Mouse (Mus musculus): ENCODE data around the gene Fam19a2. TPM values are rescaled to one million over a fixed set of nuclear protein-coding genes. Genes with fewer than 3 reads are reported as not detected.

Fam19a2 gene
- polyA plus RNA-seq, 2 experiments: 3.0 to 3.2 TPM

DNA sequence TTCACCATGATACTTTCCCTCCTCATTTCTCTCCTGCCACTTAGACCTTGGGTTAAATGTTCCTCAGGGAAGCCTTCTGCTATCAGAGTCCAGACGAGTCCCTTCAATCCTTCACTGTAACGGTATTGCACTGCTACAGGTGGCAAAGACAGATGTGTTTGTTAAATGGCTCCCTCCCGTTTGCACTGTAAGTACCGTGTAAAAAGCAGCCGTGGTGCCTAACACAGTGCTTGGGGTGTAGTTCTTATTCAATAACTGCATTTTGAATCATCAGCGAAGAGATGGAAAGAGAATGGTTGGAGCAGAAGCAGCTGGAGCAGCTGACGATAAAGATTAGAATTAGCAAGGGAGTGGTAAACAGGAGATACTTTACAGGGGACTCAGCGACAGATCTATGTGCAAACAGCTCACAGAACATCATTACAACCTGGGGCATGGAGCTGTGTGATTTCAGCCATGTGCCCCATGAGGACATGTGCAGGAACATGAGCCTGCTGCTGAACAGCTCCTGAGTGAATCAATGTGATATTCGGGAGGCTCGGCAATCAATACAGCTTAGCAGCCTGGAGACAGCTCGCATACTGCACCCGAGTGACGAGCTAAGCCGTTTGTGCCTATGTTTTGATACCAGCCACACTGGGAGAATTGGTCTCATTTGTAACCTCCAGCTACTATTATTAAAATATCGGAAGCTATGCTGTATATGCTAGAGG is 103.5 kb downstream of the Fam19a2 start:
- no peak for TF ChIP-seq POLR2A (IDR thresholded peaks at IDR 0.05; ENCODE audit: borderline replicate concordance, extremely low read depth, insufficient read depth, insufficient read length)
- WGBS: 80% methylated on average over 15 of the region's 15 CpGs
- H3K4me3 ChIP-seq (replicated peaks; ENCODE audit: low read length): no peak overlapping the region
- no peaks in the 10 kb centered on the region for H3K27me3 ChIP-seq (ENCODE audit: control insufficient read depth, insufficient read depth, low read length)
- H3K9me3 ChIP-seq (ENCODE audit: control insufficient read depth, low read length): no peaks in the 10 kb centered on the region
- H3K4me2 ChIP-seq (replicated peaks; ENCODE audit: low read depth, low read length, severe bottlenecking): no peak overlapping the region
- no peak for ATAC-seq (ENCODE audit: low FRiP score, low read depth)
- DNase-seq (ENCODE audit: low spot score): no peak
- H3K36me3 ChIP-seq (ENCODE audit: control insufficient read depth, insufficient read depth, low read length): no peaks in the 10 kb centered on the region
- H3K27ac ChIP-seq (replicated peaks; ENCODE audit: low read depth, low read length): no peak overlapping the region
- no peaks in the 10 kb centered on the region for H3K4me1 ChIP-seq (ENCODE audit: control insufficient read depth, insufficient read depth, low read length)
- H3K9ac ChIP-seq (ENCODE audit: low read depth, low read length, severe bottlenecking): no peak overlapping the region

DNA sequence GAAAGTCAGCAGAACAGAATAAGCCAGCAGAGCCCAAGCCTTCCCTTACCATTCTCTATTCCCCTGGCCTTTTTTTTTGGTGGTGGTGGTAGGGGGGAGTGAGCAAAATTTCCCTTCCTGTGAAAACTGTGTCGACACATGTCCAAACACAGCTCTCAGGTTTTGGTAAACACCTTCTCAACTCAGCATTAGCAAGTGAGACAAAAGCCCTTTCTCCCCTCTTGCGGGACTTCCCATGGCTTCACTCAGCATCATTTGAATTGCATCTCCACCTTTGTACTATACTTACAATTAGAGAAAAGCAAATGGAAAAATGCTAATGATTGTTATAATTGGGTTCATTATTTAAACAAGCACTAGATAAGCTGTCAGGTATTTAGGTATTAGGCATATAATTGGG is 119.5 kb downstream of the Fam19a2 start:
- Histone ChIP-seq H3K4me1 (ENCODE audit: control insufficient read depth, insufficient read depth, low read length) (no peaks in the 10 kb centered on the region), H3K4me2 (replicated peaks; ENCODE audit: low read depth, low read length, severe bottlenecking) (no peak overlapping the region), H3K9me3 (ENCODE audit: control insufficient read depth, low read length) (no peaks in the 10 kb centered on the region), H3K4me3 (replicated peaks; ENCODE audit: low read length) (no peak overlapping the region), H3K36me3 (ENCODE audit: control insufficient read depth, insufficient read depth, low read length) (no peaks in the 10 kb centered on the region), H3K9ac (ENCODE audit: low read depth, low read length, severe bottlenecking) (no peak overlapping the region), H3K27me3 (ENCODE audit: control insufficient read depth, insufficient read depth, low read length) (no peaks in the 10 kb centered on the region), H3K27ac (replicated peaks; ENCODE audit: low read depth, low read length) (no peak overlapping the region)
- ATAC-seq (ENCODE audit: low FRiP score, low read depth) (no peak), DNase-seq (ENCODE audit: low spot score) (no peak)
- 66% methylated on average over 2 of the region's 2 CpGs for WGBS
- no peak for TF ChIP-seq POLR2A (IDR thresholded peaks at IDR 0.05; ENCODE audit: borderline replicate concordance, extremely low read depth, insufficient read depth, insufficient read length)

DNA sequence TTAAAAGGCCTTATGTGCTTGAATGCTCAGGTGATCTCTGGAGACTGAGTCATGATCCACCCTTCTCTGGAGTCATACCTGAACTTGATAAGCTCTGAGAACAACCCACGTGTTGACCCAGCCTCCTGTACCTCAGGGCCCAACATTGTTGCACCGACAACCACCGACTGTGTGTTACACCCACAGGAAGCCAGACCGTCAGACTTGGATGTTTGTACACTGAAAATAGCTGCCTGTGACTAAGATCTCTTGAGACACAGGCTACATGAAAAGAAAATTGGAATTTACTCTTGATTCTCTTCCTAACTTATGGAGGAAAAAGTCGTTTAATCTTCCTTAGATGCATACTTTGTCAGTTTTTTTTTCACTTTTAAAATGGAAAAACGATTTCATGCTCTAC is 121.8 kb downstream of the Fam19a2 start:
- ATAC-seq (ENCODE audit: low FRiP score, low read depth) (no peak), DNase-seq (ENCODE audit: low spot score) (no peak)
- no peak overlapping the region for H3K4me3 ChIP-seq (replicated peaks; ENCODE audit: low read length)
- H3K36me3 ChIP-seq (ENCODE audit: control insufficient read depth, insufficient read depth, low read length): no peaks in the 10 kb centered on the region
- no peaks in the 10 kb centered on the region for H3K9me3 ChIP-seq (ENCODE audit: control insufficient read depth, low read length)
- no peak overlapping the region for H3K27ac ChIP-seq (replicated peaks; ENCODE audit: low read depth, low read length)
- 73% methylated on average over 6 of the region's 6 CpGs for WGBS
- TF ChIP-seq POLR2A (IDR thresholded peaks at IDR 0.05; ENCODE audit: borderline replicate concordance, extremely low read depth, insufficient read depth, insufficient read length): no peak
- H3K4me1 ChIP-seq (ENCODE audit: control insufficient read depth, insufficient read depth, low read length): no peaks in the 10 kb centered on the region
- no peaks in the 10 kb centered on the region for H3K27me3 ChIP-seq (ENCODE audit: control insufficient read depth, insufficient read depth, low read length)
- H3K4me2 ChIP-seq (replicated peaks; ENCODE audit: low read depth, low read length, severe bottlenecking): no peak overlapping the region
- no peak overlapping the region for H3K9ac ChIP-seq (ENCODE audit: low read depth, low read length, severe bottlenecking)

DNA sequence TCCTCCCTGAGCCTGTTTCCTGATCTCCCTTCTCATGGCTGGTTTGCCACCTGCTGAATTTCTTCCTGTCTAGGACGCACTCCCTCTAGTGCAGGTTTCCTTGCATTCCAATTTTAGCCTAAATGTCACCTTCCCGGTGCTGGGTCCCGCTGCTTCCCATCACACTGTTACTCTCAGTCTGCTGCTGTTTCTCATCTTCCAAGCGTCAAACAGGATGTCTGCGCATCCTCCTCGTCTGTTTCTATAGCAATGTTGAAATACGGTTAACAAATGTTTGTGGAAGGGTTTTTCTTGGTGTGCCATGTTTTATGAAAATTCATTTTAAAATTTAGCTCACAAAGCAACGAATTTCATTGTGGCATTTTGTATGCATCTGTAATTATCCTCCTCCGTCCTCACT is 131.6 kb downstream of the Fam19a2 start:
- no peak for TF ChIP-seq POLR2A (IDR thresholded peaks at IDR 0.05; ENCODE audit: borderline replicate concordance, extremely low read depth, insufficient read depth, insufficient read length)
- no peaks in the 10 kb centered on the region for H3K4me1 ChIP-seq (ENCODE audit: control insufficient read depth, insufficient read depth, low read length)
- 74% methylated on average over 9 of the region's 9 CpGs for WGBS
- H3K27ac ChIP-seq (replicated peaks; ENCODE audit: low read depth, low read length): no peak overlapping the region
- no peak overlapping the region for H3K9ac ChIP-seq (ENCODE audit: low read depth, low read length, severe bottlenecking)
- H3K27me3 ChIP-seq (ENCODE audit: control insufficient read depth, insufficient read depth, low read length): no peaks in the 10 kb centered on the region
- H3K4me2 ChIP-seq (replicated peaks; ENCODE audit: low read depth, low read length, severe bottlenecking): no peak overlapping the region
- DNase-seq (ENCODE audit: low spot score) (no peak), ATAC-seq (ENCODE audit: low FRiP score, low read depth) (no peak)
- H3K36me3 ChIP-seq (ENCODE audit: control insufficient read depth, insufficient read depth, low read length): no peaks in the 10 kb centered on the region
- H3K9me3 ChIP-seq (ENCODE audit: control insufficient read depth, low read length): no peaks in the 10 kb centered on the region
- H3K4me3 ChIP-seq (replicated peaks; ENCODE audit: low read length): no peak overlapping the region

DNA sequence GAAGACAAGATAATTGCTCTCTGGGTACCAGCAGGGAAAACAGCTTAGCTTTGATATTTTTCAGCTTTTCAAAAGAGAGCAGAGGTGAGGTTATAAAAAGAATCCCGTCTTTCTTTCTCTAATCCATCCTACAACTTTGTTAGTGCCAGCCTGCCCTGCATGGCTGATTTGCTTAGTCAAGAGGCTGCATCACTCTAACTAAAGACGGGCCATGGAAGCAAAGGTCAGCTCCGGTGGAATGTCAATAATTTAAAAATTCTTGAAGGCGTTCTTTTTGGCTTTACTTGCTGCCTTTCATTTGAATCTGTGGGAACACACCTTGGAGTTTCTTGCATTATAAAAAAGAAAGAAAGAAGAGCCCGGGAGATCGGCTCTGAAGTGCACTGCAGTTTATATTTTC is 134.3 kb downstream of the Fam19a2 start:
- H3K4me1 ChIP-seq (ENCODE audit: control insufficient read depth, insufficient read depth, low read length): no peaks in the 10 kb centered on the region

More for the DNA sequence above, 134.3 kb downstream of the Fam19a2 start:
- Histone ChIP-seq H3K9me3 (ENCODE audit: control insufficient read depth, low read length) (no peaks in the 10 kb centered on the region), H3K27ac (replicated peaks; ENCODE audit: low read depth, low read length) (no peak overlapping the region), H3K27me3 (ENCODE audit: control insufficient read depth, insufficient read depth, low read length) (no peaks in the 10 kb centered on the region), H3K4me2 (replicated peaks; ENCODE audit: low read depth, low read length, severe bottlenecking) (no peak overlapping the region), H3K4me3 (replicated peaks; ENCODE audit: low read length) (no peak overlapping the region), H3K36me3 (ENCODE audit: control insufficient read depth, insufficient read depth, low read length) (no peaks in the 10 kb centered on the region), H3K9ac (ENCODE audit: low read depth, low read length, severe bottlenecking) (no peak overlapping the region)
- ATAC-seq (ENCODE audit: low FRiP score, low read depth) (no peak), DNase-seq (ENCODE audit: low spot score) (no peak)
- WGBS: 67% methylated on average over 6 of the region's 6 CpGs
- no peak for TF ChIP-seq POLR2A (IDR thresholded peaks at IDR 0.05; ENCODE audit: borderline replicate concordance, extremely low read depth, insufficient read depth, insufficient read length)

All from limb, embryonic 14.5 days (tissue).